Mouse (Mus musculus) midbrain, embryonic 12.5 days (tissue): ENCODE measurements at regions not wholly inside any gene's neighbourhood (a gene's known extent, or its start where the extent isn't known, plus 50 kb on each side); places are given as distances from the start of the nearest gene placed in this dataset.
A peak's percentile ranks its signal among the peaks of the same experiment; 100 is the strongest.
"Not testable (repeated sequence)": the region's sequence is repeated elsewhere in the genome, so short reads cannot be mapped to it uniquely, and the experiment has no call there.

Source experiments
- ATAC-seq: fragments of 200-750 bp; cut with Nextera tagmentation; 2 replicates; pipeline ENCODE4 v1.8.0; 2017; ENCODE audit warnings: low read depth, moderate TSS enrichment, moderate library complexity; ENCODE audit not compliant: low FRiP score
- H3K27ac ChIP-seq: fragments of 300-500 bp; sonication (generic); replicated peaks from 2 replicates; pipeline ENCODE4 v1.5.1; 2016; ENCODE audit warnings: mild to moderate bottlenecking
- H3K27me3 ChIP-seq: fragments of 300-500 bp; sonication (generic); 2 replicates; pipeline ENCODE4 v1.6.1; 2016; ENCODE audit warnings: mild to moderate bottlenecking
- H3K36me3 ChIP-seq: fragments of 300-500 bp; sonication (generic); 2 replicates; pipeline ENCODE4 v1.6.1; 2016
- H3K4me1 ChIP-seq: fragments of 300-500 bp; sonication (generic); 2 replicates; pipeline ENCODE4 v1.6.1; 2016
- H3K4me2 ChIP-seq: fragments of 300-500 bp; sonication (generic); replicated peaks from 2 replicates; pipeline ENCODE4 v1.6.1; 2016; ENCODE audit warnings: mild to moderate bottlenecking, moderate library complexity
- H3K4me3 ChIP-seq: fragments of 300-500 bp; sonication (generic); 2 replicates; pipeline ENCODE4 v1.5.1; 2016; ENCODE audit warnings: mild to moderate bottlenecking
- H3K9ac ChIP-seq: fragments of 300-500 bp; sonication (generic); replicated peaks from 2 replicates; pipeline ENCODE4 v1.6.1; 2016; ENCODE audit warnings: mild to moderate bottlenecking, moderate library complexity
- H3K9me3 ChIP-seq: fragments of 300-500 bp; sonication (generic); 2 replicates; pipeline ENCODE4 v1.6.1; 2016; ENCODE audit warnings: mild to moderate bottlenecking
- WGBS: fragments of 180-500 bp; shearing (Covaris S2); methylation state at CpG from one replicate; pipeline ENCODE4 v1.1.7; 2016; 5-methylcytosine and 5-hydroxymethylcytosine counted together

DNA sequence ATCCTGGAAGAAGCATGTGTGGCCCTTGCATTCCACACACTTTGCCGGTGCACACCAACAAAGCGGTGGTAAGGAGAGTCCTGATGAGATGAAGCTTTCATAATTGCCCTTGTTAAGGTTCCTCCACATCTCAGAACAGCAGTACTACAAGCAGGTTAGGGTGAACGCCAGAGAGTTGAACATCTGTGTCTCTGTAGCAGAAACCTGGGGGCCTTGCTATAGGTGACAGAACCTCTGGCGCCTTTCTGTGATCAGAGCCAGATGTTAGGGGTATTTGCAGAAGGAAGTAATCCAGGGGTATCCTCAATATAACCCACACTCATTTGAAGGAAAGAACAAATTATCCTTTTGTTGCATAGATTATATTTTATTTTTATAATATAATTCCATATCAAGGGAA lies 1850.1 kb downstream of the 9330182O14Rik start:
- no peak overlapping the region for H3K4me3 ChIP-seq
- no peak overlapping the region for H3K4me2 ChIP-seq
- no peaks in the 10 kb centered on the region for H3K9me3 ChIP-seq
- no peaks in the 10 kb centered on the region for H3K27me3 ChIP-seq
- H3K4me1 ChIP-seq = no peaks in the 10 kb centered on the region
- no peaks in the 10 kb centered on the region for H3K36me3 ChIP-seq
- no peak for ATAC-seq
- 86% methylated on average over 4 of the region's 4 CpGs for WGBS
- H3K9ac ChIP-seq = no peak overlapping the region
- no peak overlapping the region for H3K27ac ChIP-seq

DNA sequence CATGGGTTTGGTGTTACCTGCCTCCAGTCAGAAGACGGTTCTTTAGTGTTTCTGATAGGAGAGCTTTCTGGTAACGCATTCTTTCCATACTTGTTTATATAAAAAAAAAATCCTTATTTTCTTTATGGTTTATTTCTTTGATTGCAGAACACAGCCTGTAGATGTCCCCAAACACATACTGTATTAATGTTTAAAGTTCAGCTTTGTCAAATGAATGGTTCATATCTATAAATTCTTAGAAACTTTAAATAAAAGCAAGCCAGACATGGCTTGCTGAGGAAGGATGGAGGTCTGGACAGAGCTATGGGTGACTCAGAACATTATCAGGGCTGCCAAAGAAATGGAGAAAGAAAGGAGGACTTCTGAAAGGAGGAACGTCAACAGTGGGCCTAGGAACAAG lies 1852.1 kb downstream of the 9330182O14Rik start:
- ATAC-seq = no peak
- Histone ChIP-seq H3K4me2 (no peak overlapping the region), H3K36me3 (no peaks in the 10 kb centered on the region), H3K4me1 (no peaks in the 10 kb centered on the region), H3K27ac (no peak overlapping the region), H3K4me3 (no peak overlapping the region), H3K9me3 (no peaks in the 10 kb centered on the region), H3K9ac (no peak overlapping the region), H3K27me3 (no peaks in the 10 kb centered on the region)
- WGBS = 90% methylated on average over 3 of the region's 3 CpGs

DNA sequence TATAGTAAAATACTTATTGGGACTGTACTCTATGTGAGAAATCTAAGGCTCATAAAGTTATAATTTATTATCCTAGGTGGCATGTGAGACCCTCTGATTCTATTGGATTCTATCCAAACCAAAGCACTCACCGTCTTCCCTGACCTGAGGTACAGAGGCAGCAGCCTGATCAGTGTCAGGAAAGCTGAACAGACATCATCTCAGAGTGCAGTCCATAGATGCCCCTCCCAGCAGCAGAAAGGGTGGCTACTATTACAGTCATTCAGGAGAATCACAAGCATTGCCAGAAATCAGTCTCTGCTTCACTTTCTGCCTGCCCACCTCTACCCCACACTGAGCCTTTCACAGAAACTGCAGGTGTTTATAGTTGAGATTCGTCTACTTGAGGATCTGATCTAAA lies 1854.9 kb downstream of the 9330182O14Rik start:
- H3K4me2 ChIP-seq = no peak overlapping the region
- H3K27me3 ChIP-seq = no peaks in the 10 kb centered on the region
- no peak overlapping the region for H3K9ac ChIP-seq
- H3K27ac ChIP-seq = no peak overlapping the region
- ATAC-seq = no peak
- H3K4me3 ChIP-seq = no peak overlapping the region
- no peaks in the 10 kb centered on the region for H3K9me3 ChIP-seq
- 59% methylated on average over 2 of the region's 2 CpGs for WGBS
- H3K4me1 ChIP-seq = no peaks in the 10 kb centered on the region
- no peaks in the 10 kb centered on the region for H3K36me3 ChIP-seq

DNA sequence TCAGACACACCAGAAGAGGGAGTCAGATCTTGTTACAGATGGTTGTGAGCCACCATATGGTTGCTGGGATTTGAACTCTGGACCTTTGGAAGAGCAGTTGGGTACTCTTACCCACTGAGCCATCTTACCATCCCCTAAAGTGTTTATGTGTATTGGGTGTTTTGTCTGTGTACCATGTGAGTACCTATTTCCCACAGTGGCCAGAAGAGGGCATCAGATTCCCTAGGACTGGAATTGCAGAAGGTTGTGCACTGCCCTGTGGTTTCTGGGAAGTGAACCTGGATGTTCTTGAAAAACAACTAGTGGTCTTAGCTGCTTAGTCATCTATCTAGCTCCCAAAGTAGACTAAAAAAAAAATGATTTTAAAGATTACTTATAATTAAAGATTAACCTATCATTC lies 1857.7 kb downstream of the 9330182O14Rik start:
- H3K27ac ChIP-seq = no peak overlapping the region
- H3K9me3 ChIP-seq = no peaks in the 10 kb centered on the region
- ATAC-seq = no peak
- no peak overlapping the region for H3K4me3 ChIP-seq
- H3K4me2 ChIP-seq = no peak overlapping the region
- no peaks in the 10 kb centered on the region for H3K36me3 ChIP-seq
- no peak overlapping the region for H3K9ac ChIP-seq
- H3K4me1 ChIP-seq = no peaks in the 10 kb centered on the region
- no peaks in the 10 kb centered on the region for H3K27me3 ChIP-seq

DNA sequence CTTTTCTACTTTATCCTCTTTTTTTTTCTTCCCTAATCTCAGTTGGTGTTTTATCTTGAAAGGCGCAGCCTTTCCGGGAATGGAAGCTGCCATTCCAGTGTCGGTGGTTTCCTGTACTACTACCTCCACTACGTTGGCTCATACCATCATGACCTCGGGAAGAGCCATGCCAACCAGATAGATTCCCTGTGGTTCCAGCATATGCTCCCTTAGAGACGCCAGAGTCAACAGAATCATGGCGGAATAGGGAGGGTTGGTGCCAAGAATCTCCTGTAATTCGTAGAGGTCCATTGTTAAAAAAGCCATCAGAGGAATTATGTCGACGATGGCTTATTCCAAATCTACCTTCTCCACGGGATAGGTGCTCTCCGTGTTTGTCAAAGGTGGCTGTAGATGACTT lies 1898.1 kb downstream of the 9330182O14Rik start:
- H3K27me3 ChIP-seq, H3K36me3 ChIP-seq, H3K4me1 ChIP-seq, H3K4me2 ChIP-seq, H3K4me3 ChIP-seq, ATAC-seq, H3K9ac ChIP-seq, H3K27ac ChIP-seq, H3K9me3 ChIP-seq: not testable (repeated sequence)
- WGBS = 98% methylated on average over 12 of the region's 12 CpGs

DNA sequence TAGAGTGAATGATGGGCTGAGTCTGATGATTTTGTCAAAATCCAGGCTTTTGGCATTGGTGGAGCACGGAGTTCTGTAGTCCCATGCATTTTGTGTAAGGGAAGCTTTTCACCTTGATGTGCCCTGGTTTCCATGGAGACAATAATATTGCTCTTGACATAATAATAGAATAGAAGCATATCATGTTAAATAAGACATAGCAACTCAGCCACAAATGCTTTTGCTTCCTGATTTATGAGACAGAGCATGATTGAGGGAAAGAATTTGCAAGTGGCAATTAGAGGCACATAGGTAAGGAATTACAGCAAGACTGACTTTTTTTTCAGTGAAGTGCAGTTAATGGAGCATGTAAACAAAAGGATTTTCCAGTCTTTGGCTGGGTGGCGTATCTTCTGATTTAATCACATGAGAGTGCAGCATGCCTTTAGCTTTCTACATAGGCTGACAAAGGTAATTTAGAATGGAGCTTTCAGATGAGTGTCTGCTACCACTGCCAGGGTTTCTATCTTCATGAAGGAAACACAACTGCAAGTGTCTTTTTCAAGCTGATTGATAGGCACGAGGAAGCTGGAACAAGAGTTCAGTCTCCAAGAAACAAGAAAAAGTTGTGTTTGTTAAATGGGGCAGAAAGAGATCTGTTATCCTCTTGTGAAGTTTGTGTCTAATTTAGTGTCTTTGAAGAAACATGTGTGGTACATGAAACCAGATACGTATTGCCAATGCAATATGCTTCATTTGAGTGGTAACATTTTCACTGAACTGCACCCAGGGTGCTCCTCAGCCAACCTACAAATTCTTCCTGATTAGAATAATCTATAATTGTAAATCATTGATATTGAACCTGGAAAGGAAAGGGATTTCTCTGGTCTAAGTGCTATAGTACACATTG lies 1913.2 kb downstream of the 9330182O14Rik start:
- Histone ChIP-seq H3K4me2 (no peak overlapping the region), H3K36me3 (no peaks in the 10 kb centered on the region), H3K4me3 (no peak overlapping the region), H3K27ac (no peak overlapping the region), H3K9ac (no peak overlapping the region), H3K27me3 (no peaks in the 10 kb centered on the region), H3K9me3 (no peaks in the 10 kb centered on the region), H3K4me1 (no peaks in the 10 kb centered on the region)
- no peak for ATAC-seq
- 59% methylated on average over 4 of the region's 4 CpGs for WGBS

DNA sequence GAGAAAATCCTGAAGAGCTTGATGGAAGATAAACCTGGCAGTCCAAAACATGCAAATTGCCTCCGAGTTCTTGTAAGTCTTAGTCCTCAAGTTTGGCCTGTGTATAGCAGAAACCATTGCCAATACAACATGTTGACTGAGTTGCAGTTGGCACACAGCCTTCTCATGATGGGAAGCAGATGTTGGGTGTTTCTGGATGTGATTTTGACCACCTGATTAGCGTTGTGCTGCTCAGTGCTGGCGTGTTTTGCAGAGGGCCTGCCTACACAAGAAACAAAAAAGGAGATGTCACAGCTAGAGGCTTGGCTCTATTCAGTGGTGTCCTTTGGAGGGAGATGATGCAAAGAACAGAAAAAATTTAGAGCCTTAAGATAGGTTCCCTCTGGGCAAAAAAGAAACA lies 1922.6 kb downstream of the 9330182O14Rik start:
- Histone ChIP-seq H3K27me3 (no peaks in the 10 kb centered on the region), H3K9me3 (no peaks in the 10 kb centered on the region), H3K9ac (no peak overlapping the region), H3K4me2 (no peak overlapping the region), H3K27ac (no peak overlapping the region), H3K4me3 (no peak overlapping the region), H3K36me3 (no peaks in the 10 kb centered on the region), H3K4me1 (no peaks in the 10 kb centered on the region)
- no peak for ATAC-seq
- WGBS = 72% methylated on average over 3 of the region's 3 CpGs

DNA sequence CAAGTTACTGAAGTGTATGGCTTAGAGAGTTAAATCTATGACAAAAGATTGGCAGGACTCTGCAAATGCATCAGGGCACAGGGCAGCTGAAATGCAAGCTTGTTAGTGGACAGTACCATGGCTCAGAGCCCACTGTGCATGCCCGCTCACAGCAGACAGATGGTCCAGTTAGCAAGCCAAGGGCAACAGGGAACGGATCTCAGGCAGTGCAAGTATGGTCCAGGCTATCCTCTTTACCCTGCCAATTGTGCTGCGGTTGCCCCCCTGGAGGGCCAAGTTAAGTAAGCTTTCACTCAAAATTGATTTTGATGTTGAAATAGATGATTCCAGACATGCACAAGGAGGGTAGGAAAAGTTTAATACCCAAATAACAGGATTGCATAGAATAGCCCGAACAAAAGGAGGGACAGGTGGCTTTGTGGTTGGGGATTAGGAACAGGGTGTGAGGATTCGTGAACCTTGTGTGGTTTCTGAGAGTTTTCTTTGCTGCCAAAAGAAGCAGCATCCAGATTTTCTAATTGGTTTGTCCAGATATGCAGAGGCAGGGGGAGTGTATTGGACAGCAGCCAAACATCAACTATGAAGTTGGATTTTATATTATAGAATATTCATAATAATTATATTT lies 1934.2 kb downstream of the 9330182O14Rik start:
- no peak overlapping the region for H3K4me3 ChIP-seq
- H3K27me3 ChIP-seq = no peaks in the 10 kb centered on the region
- H3K9ac ChIP-seq = no peak overlapping the region
- no peak overlapping the region for H3K4me2 ChIP-seq
- peaks cover 4% of the 10 kb centered on the region; the same call in 1 of the 2 replicates for H3K4me1 ChIP-seq
- H3K27ac ChIP-seq = no peak overlapping the region
- ATAC-seq = peak; percentile 87
- no peaks in the 10 kb centered on the region for H3K9me3 ChIP-seq
- WGBS = 33% methylated on average over 5 of the region's 5 CpGs
- H3K36me3 ChIP-seq = no peaks in the 10 kb centered on the region

DNA sequence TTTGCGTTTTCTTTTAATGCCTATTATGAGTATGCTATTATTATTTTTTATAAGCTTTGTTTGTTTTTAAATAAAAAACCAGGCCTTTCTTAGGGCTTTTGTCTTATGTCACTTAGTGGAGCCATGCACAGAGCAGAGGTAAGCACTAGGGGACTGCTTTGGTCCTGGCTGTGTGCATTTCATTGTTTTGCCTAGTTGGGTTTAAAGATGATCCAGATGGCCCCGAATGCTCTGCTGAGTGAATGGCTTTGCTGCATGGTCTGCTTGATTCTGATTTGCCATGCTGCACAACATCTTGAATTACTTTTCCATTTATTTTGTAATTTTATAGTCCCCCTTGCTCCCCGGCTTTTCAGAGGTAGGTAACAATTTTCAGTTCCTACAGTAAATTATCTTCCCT lies 1934.9 kb downstream of the 9330182O14Rik start:
- Histone ChIP-seq H3K36me3 (no peaks in the 10 kb centered on the region), H3K4me2 (no peak overlapping the region), H3K27me3 (no peaks in the 10 kb centered on the region), H3K4me1 (peaks cover 4% of the 10 kb centered on the region; the same call in 1 of the 2 replicates), H3K9me3 (no peaks in the 10 kb centered on the region), H3K27ac (no peak overlapping the region), H3K4me3 (no peak overlapping the region), H3K9ac (no peak overlapping the region)
- peak; percentile 57; the same call in 1 of the 2 replicates for ATAC-seq
- 61% methylated on average over 3 of the region's 3 CpGs for WGBS

DNA sequence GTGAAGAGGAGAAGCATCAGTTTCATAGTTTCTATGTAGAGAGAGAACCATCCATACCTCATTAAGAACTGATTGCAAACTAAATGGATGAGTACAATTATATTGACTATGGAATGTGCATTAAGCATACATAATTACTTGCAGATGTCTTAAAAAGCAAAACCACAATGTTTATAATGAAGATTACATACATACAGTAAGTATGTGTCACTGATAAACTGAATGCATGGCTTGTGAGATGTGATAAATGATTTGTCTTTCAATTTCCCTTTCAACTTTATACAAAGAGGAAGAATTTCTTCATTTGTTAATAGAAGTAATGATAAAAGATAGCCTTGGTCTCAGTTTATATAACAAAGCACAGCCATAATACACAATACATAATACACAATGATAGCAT lies 1939.3 kb downstream of the 9330182O14Rik start:
- H3K9ac ChIP-seq = no peak overlapping the region
- H3K27me3 ChIP-seq = no peaks in the 10 kb centered on the region
- no peaks in the 10 kb centered on the region for H3K9me3 ChIP-seq
- no peaks in the 10 kb centered on the region for H3K4me1 ChIP-seq
- no peak for ATAC-seq
- H3K36me3 ChIP-seq = no peaks in the 10 kb centered on the region
- no peak overlapping the region for H3K27ac ChIP-seq
- H3K4me3 ChIP-seq = no peak overlapping the region
- H3K4me2 ChIP-seq = no peak overlapping the region

DNA sequence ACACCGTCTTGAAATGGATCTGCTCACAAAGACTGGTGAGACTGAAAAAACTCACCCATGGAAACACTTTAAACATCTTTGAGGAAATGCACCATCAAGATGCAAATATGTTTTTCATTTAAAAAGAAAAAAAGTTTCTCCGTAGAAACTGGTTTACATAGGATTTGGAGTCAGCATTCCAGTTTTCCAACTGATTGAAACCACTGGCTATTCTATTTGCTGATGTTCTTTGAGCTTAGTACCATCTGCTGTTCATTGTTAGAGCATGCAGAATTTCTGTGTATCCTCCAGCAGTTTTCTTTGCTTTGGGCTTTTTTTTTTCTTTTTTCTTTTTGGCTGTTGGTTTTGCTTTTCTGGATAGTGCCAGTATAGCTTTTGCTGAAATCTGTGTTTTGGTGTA lies 1948.3 kb downstream of the 9330182O14Rik start:
- Histone ChIP-seq H3K4me3 (no peak overlapping the region), H3K4me1 (no peaks in the 10 kb centered on the region), H3K27ac (no peak overlapping the region), H3K27me3 (no peaks in the 10 kb centered on the region), H3K4me2 (no peak overlapping the region), H3K9ac (no peak overlapping the region), H3K9me3 (no peaks in the 10 kb centered on the region), H3K36me3 (no peaks in the 10 kb centered on the region)
- ATAC-seq = no peak
- WGBS = 78% methylated on average over 2 of the region's 2 CpGs

DNA sequence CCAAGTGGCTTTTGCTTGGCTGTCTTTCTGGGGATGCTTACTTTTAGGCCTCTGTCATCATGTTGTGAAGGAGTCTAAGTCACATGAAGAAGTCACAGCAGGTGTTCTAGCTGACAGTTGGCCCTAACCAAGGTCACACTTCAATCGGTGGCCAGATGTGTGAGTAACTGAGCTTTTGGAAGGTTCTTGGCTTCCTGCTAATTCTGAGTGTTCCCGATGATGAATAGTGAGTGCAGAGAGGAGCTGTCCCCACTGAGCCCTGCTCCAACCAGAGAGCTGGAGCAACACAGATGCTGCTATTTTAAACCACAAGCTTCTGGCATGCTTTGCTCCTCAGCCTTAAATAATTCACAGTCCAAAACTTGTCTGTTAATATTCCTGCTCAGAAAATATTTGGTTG lies 1966.6 kb downstream of the 9330182O14Rik start:
- WGBS = 69% methylated on average over 2 of the region's 2 CpGs
- no peaks in the 10 kb centered on the region for H3K9me3 ChIP-seq
- no peak for ATAC-seq

More for the DNA sequence above, 1966.6 kb downstream of the 9330182O14Rik start:
- Histone ChIP-seq H3K27ac (no peak overlapping the region), H3K4me1 (no peaks in the 10 kb centered on the region), H3K27me3 (no peaks in the 10 kb centered on the region), H3K4me3 (no peak overlapping the region), H3K9ac (no peak overlapping the region), H3K4me2 (no peak overlapping the region), H3K36me3 (no peaks in the 10 kb centered on the region)
